Mouse (Mus musculus) kidney, postnatal 0 days (tissue): ENCODE data around the gene Lrrc25. TPM values are rescaled to one million over a fixed set of nuclear protein-coding genes. Genes with fewer than 3 reads are reported as not detected.
A peak's percentile ranks its signal among the peaks of the same experiment; 100 is the strongest.

ENCODE experiments used
- ATAC-seq: fragments of 200-750 bp; cut with Nextera tagmentation; replicated peaks from 2 replicates; pipeline ENCODE4 v1.8.0; 2017; ENCODE audit warnings: low read depth, moderate number of reproducible peaks, moderate TSS enrichment, moderate library complexity; ENCODE audit not compliant: low FRiP score
- DNase-seq: peaks from one replicate; pipeline ENCODE4 v3.0.0-alpha.2; 2016; ENCODE audit warnings: low spot score
- H3K27ac ChIP-seq: fragments of 300-500 bp; sonication (generic); 2 replicates; pipeline ENCODE4 v1.5.1; 2014; ENCODE audit warnings: mild to moderate bottlenecking
- H3K27me3 ChIP-seq: fragments of 300-500 bp; sonication (generic); 2 replicates; pipeline ENCODE4 v1.6.1; 2014; ENCODE audit warnings: low read length, mixed read lengths; ENCODE audit not compliant: insufficient read depth
- H3K36me3 ChIP-seq: fragments of 300-500 bp; sonication (generic); 2 replicates; pipeline ENCODE4 v1.6.1; 2014; ENCODE audit warnings: low read length, mixed read lengths; ENCODE audit not compliant: insufficient read depth
- H3K4me1 ChIP-seq: fragments of 300-500 bp; sonication (generic); replicated peaks from 2 replicates; pipeline ENCODE4 v1.6.1; 2014; ENCODE audit warnings: antibody characterized with exemption, low read length, mixed read lengths; ENCODE audit not compliant: insufficient read depth
- H3K4me2 ChIP-seq: fragments of 300-500 bp; sonication (generic); 2 replicates; pipeline ENCODE4 v1.6.1; 2014; ENCODE audit warnings: mild to moderate bottlenecking, low read length, moderate library complexity, mixed read lengths
- H3K4me3 ChIP-seq: fragments of 300-500 bp; sonication (generic); replicated peaks from 2 replicates; pipeline ENCODE4 v1.5.1; 2014; ENCODE audit warnings: low read depth, low read length
- H3K9ac ChIP-seq: fragments of 300-500 bp; sonication (generic); 2 replicates; pipeline ENCODE4 v1.6.1; 2014; ENCODE audit warnings: low read depth, low read length
- H3K9me3 ChIP-seq: fragments of 300-500 bp; sonication (generic); replicated peaks from 2 replicates; pipeline ENCODE4 v1.6.1; 2016; ENCODE audit warnings: low read length, inconsistent platforms, mixed read lengths
- CTCF ChIP-seq: IDR thresholded peaks from 2 replicates; pipeline ENCODE4 v1.5.1; 2016; ENCODE audit warnings: antibody characterized with exemption, low read depth, mild to moderate bottlenecking, moderate library complexity
- WGBS: fragments of 180-500 bp; shearing (Covaris S2); extraction: QIAGEN DNeasy Blood & Tissue Kit; methylation state at CpG from one replicate; pipeline ENCODE4 v1.1.7; 2014; 5-methylcytosine and 5-hydroxymethylcytosine counted together
- polyA plus RNA-seq: library from polyadenylated mRNA; unstranded; fragments of >200 nt; fragmentation: Nextera tagmentation; extraction: Ambion mirVana; gene quantifications from 2 replicates; pipeline ENCODE4 v1.2.1, GENCODE M21; 2015

The Lrrc25 gene
- polyA plus RNA-seq, 1 experiment from 2014 or later, result 1.9 TPM

GRCm38 (mm10) chr8:70636838-70637237, 20.9 kb downstream of the Lrrc25 start:
- TF ChIP-seq CTCF, result no peak
- H3K4me1 ChIP-seq, result peaks cover 17% of the 10 kb centered on the region
- H3K4me3 ChIP-seq, result no peak overlapping the region
- ATAC-seq, result peak; percentile 68
- H3K9me3 ChIP-seq, result no peaks in the 10 kb centered on the region
- peak overlapping the region; percentile 62; the same call in 1 of the 2 replicates for H3K27ac ChIP-seq
- H3K9ac ChIP-seq, result no peak overlapping the region
- 41% methylated on average over 8 of the region's 8 CpGs for WGBS
- H3K27me3 ChIP-seq, result no peaks in the 10 kb centered on the region
- H3K36me3 ChIP-seq, result no peaks in the 10 kb centered on the region
- no peak overlapping the region for H3K4me2 ChIP-seq
- DNase-seq, result no peak

DNA sequence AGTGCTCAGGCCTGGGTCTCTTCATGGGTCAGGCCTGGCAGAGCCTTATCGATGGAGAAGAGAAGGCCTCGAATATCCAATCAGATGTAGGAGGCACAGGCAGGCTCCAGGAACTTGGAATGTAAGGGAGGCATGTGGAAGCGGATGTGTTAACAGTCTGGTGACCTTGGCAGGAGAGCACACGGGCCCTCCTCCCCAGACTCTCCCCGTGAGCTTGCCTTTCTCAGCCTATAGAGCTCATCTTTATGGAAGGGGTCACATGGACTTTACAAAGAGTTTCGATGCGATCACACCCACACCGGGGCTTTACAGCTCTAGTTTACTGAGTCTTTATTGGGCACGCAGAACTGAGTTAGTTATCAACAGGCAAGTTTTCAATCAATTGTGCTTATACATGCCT, 22.8 kb downstream of the Lrrc25 start:
- ATAC-seq, result no peak
- no peak for TF ChIP-seq CTCF
- Histone ChIP-seq H3K4me2 (no peak overlapping the region), H3K36me3 (no peaks in the 10 kb centered on the region), H3K9me3 (no peaks in the 10 kb centered on the region), H3K4me1 (peaks cover 17% of the 10 kb centered on the region), H3K27ac (no peak overlapping the region), H3K27me3 (no peaks in the 10 kb centered on the region), H3K4me3 (no peak overlapping the region), H3K9ac (no peak overlapping the region)
- 49% methylated on average over 9 of the region's 9 CpGs for WGBS
- no peak for DNase-seq

GRCm38 (mm10) chr8:70643019-70643418, 27.1 kb downstream of the Lrrc25 start:
- DNase-seq, result no peak
- peaks cover 29% of the 10 kb centered on the region for H3K4me1 ChIP-seq
- no peaks in the 10 kb centered on the region for H3K27me3 ChIP-seq
- H3K9ac ChIP-seq, result no peak overlapping the region
- ATAC-seq, result no peak
- 65% methylated on average over 3 of the region's 3 CpGs for WGBS
- H3K36me3 ChIP-seq, result no peaks in the 10 kb centered on the region
- no peak for TF ChIP-seq CTCF
- H3K27ac ChIP-seq, result no peak overlapping the region
- no peak overlapping the region for H3K4me3 ChIP-seq
- H3K4me2 ChIP-seq, result no peak overlapping the region
- no peaks in the 10 kb centered on the region for H3K9me3 ChIP-seq

GRCm38 (mm10) chr8:70644065-70644464, 28.1 kb downstream of the Lrrc25 start:
- ATAC-seq (no peak), DNase-seq (no peak)
- TF ChIP-seq CTCF, result peak; percentile 42; the same call in 1 of the 2 replicates
- H3K4me2 ChIP-seq, result no peak overlapping the region
- H3K9me3 ChIP-seq, result no peaks in the 10 kb centered on the region
- peaks cover 34% of the 10 kb centered on the region for H3K4me1 ChIP-seq
- H3K9ac ChIP-seq, result no peak overlapping the region
- no peak overlapping the region for H3K27ac ChIP-seq
- no peak overlapping the region for H3K4me3 ChIP-seq
- 95% methylated on average over 2 of the region's 2 CpGs for WGBS
- H3K27me3 ChIP-seq, result no peaks in the 10 kb centered on the region
- 0 out of 2 replicates have a peak, but pooled peaks cover 3% of the 10 kb centered on the region for H3K36me3 ChIP-seq

GRCm38 (mm10) chr8:70645501-70646224, 29.7 kb downstream of the Lrrc25 start:
- no peak for TF ChIP-seq CTCF
- Histone ChIP-seq H3K27me3 (no peaks in the 10 kb centered on the region), H3K4me2 (no peak overlapping the region), H3K4me1 (peaks cover 43% of the 10 kb centered on the region), H3K4me3 (no peak overlapping the region), H3K9ac (no peak overlapping the region), H3K9me3 (no peaks in the 10 kb centered on the region), H3K36me3 (peaks cover 8% of the 10 kb centered on the region; the same call in 1 of the 2 replicates), H3K27ac (peak overlapping the region; percentile 65; the same call in 1 of the 2 replicates)
- 21% methylated on average over 17 of the region's 17 CpGs for WGBS
- peak; percentile 30; the same call in 1 of the 2 replicates for ATAC-seq
- DNase-seq, result peak; percentile 54

DNA sequence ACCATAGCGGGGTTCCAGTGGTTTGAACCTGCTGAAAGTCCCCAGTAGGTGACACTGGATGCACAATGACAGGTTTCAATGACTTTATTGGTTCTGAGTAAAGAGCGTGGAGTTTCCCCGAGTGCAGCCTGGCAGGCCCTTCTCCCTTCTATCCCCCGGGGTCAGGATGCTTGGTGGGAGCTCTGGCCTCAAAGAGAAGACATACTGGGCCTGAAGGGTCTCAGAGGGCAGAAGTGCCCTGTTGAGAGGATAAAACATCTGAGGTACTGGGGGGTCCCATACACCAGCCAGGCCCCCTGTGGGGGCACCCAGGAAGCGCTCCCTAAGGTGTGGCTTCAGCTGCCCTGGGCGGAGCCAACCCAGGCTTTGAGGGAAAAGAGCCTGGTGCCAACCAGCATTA, 30.4 kb downstream of the Lrrc25 start:
- Histone ChIP-seq H3K4me1 (peaks cover 43% of the 10 kb centered on the region), H3K36me3 (peaks cover 13% of the 10 kb centered on the region; the same call in 1 of the 2 replicates), H3K4me3 (no peak overlapping the region), H3K9ac (no peak overlapping the region), H3K4me2 (no peak overlapping the region), H3K27me3 (no peaks in the 10 kb centered on the region), H3K27ac (peak overlapping the region; percentile 65; the same call in 1 of the 2 replicates), H3K9me3 (no peaks in the 10 kb centered on the region)
- no peak for TF ChIP-seq CTCF
- 55% methylated on average over 6 of the region's 6 CpGs for WGBS
- 0 out of 2 replicates have a peak, but pooled peaks have one; percentile 2 for ATAC-seq
- no peak for DNase-seq
